Mouse (Mus musculus) liver, adult 2 months (tissue): ENCODE results near the gene Slc23a2. TPM values are rescaled to one million over a fixed set of nuclear protein-coding genes. Genes with fewer than 3 reads are reported as not detected.

Experiments
- DNase-seq: peaks from one replicate; pipeline ENCODE4 v3.0.0-alpha.2; 2011; ENCODE audit warnings: low read depth, low spot score; ENCODE audit errors: extremely low read depth
- H3K27ac ChIP-seq: fragments of 200-500 bp; replicated peaks from 2 replicates; pipeline ENCODE4 v1.5.1; 2012; ENCODE audit warnings: low read depth, mild to moderate bottlenecking, control low read depth, inconsistent platforms, low read length; ENCODE audit not compliant: insufficient read depth
- H3K27me3 ChIP-seq: fragments of 200-500 bp; 2 replicates; pipeline ENCODE4 v1.6.1; 2012; ENCODE audit warnings: mild to moderate bottlenecking, moderate library complexity, low read length, inconsistent platforms; ENCODE audit not compliant: control insufficient read depth, insufficient read depth
- H3K36me3 ChIP-seq: fragments of 200-500 bp; 2 replicates; pipeline ENCODE4 v1.6.1; 2012; ENCODE audit warnings: low read length, inconsistent platforms; ENCODE audit not compliant: control insufficient read depth, insufficient read depth
- H3K4me1 ChIP-seq: fragments of 200-500 bp; 2 replicates; pipeline ENCODE4 v1.6.1; 2011; ENCODE audit warnings: low read length; ENCODE audit not compliant: control insufficient read depth, insufficient read depth
- H3K4me3 ChIP-seq: fragments of 200-500 bp; 2 replicates; pipeline ENCODE4 v1.5.1; 2011; ENCODE audit warnings: low read depth, mild to moderate bottlenecking, control low read depth, low read length, moderate library complexity; ENCODE audit not compliant: insufficient read depth
- H3K79me2 ChIP-seq: fragments of 200-500 bp; 2 replicates; pipeline ENCODE4 v1.6.1; 2012; ENCODE audit warnings: inconsistent platforms, mild to moderate bottlenecking, low read length, moderate library complexity; ENCODE audit not compliant: control insufficient read depth, insufficient read depth
- H3K9ac ChIP-seq: fragments of 200-500 bp; 2 replicates; pipeline ENCODE4 v1.6.1; 2012; ENCODE audit warnings: low read depth, mild to moderate bottlenecking, control low read depth, inconsistent platforms, low read length
- CTCF ChIP-seq: fragments of 200-500 bp; IDR thresholded peaks from 2 replicates; pipeline ENCODE4 v1.5.1; 2011; ENCODE audit warnings: low read depth, low read length, control low read depth
- POLR2A ChIP-seq: fragments of 200-500 bp; IDR thresholded peaks from 2 replicates; pipeline ENCODE4 v1.6.1; 2011; ENCODE audit warnings: low read length, control low read depth; ENCODE audit not compliant: insufficient read depth; ENCODE audit errors: extremely low read depth
- WGBS: fragments of 180-500 bp; shearing (Covaris S2); methylation state at CpG from one replicate; pipeline ENCODE4 v1.1.7; 2018; 5-methylcytosine and 5-hydroxymethylcytosine counted together
- polyA plus RNA-seq: library from polyadenylated mRNA; depleted of rRNA; stranded (reverse); fragments of >200 nt; gene quantifications from 2 replicates; pipeline ENCODE4 v1.2.3, GENCODE M21; 2012
- total RNA-seq: library from RNA; depleted of rRNA; stranded (reverse); fragments of >200 nt; gene quantifications from 2 replicates; pipeline ENCODE4 v1.2.3, GENCODE M21; 2014

Gene Slc23a2
- total and polyA plus RNA-seq, 2 experiments = 12.7 to 14.8 TPM

DNA sequence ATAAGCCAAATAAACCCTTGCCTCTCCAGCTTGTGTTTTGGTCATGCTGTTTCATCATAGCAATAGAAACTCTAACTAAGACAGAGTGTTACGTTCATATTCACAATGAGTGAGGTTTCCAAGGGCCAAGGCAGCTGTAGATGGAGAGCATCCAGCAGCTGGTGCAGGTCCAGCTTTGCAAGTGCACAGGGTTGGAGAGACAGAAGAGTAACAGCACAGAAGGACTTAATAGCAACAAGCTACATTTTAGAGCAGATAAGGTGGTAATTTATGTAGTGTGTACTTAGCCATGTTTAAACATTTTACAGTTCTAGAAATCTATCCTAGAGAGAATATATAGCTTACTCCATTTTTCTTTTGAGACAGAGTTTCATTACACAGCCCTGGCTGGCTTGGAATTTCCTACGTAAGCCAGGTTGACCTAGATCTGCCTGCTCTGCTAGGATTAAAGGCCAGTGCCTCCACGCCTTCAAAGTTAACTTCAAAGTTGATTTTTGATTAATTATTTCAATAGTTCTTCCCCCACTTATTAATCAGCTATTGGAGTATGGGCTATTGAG, 31.5 kb upstream of the Slc23a2 start:
- 70% methylated on average over 3 of the region's 3 CpGs for WGBS
- no peaks in the 10 kb centered on the region for H3K27me3 ChIP-seq
- no peak for TF ChIP-seq CTCF
- TF ChIP-seq POLR2A = no peak
- no peaks in the 10 kb centered on the region for H3K79me2 ChIP-seq
- H3K36me3 ChIP-seq = no peaks in the 10 kb centered on the region
- H3K27ac ChIP-seq = no peak overlapping the region
- peak; percentile 48 for DNase-seq
- H3K9ac ChIP-seq = no peak overlapping the region
- no peaks in the 10 kb centered on the region for H3K4me1 ChIP-seq
- H3K4me3 ChIP-seq = no peak overlapping the region

DNA sequence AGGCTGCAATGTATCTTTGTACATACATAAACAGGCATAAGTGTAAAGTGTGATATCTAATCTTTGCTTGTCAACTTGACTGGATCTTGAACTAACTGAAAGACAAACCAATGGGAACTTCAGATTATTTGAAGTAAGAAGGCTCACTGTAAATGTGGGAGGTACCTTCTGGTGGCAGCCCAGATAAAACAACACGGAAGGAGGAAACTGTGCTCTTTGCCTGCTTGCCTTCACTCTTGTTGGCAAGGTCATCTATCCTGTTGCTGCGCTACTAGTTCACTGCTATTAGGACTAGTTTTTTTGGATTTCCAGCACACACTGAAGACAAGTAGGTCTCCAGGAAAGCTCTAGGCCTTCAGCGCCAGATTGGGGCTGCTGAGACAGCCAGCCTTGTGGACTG, 29.1 kb upstream of the Slc23a2 start:
- H3K4me1 ChIP-seq = no peaks in the 10 kb centered on the region
- H3K27ac ChIP-seq = no peak overlapping the region
- WGBS = 90% methylated on average over 3 of the region's 3 CpGs
- TF ChIP-seq CTCF (no peak), POLR2A (no peak)
- no peaks in the 10 kb centered on the region for H3K36me3 ChIP-seq
- no peak overlapping the region for H3K4me3 ChIP-seq
- H3K27me3 ChIP-seq = no peaks in the 10 kb centered on the region
- H3K79me2 ChIP-seq = no peaks in the 10 kb centered on the region
- no peak overlapping the region for H3K9ac ChIP-seq
- DNase-seq = no peak

DNA sequence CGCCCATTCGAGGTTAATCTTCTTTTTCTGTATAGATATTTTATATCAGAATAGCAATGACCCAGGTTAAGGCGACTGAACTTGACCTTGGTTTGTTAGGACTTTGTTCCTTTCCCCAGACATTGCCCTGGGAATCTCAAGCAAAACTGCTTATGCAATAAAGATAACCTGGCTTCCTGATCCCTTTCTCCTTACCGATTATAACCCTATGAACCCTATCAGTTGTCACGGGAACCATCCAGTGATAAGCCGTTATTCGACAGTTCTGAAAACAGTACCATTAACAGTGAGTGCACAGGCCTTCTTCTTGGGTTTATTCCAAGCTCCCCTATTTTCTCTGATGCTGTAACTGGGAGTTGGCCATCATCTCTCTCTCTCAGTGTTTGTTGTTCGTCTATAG, 27.0 kb upstream of the Slc23a2 start:
- Histone ChIP-seq H3K27me3 (no peaks in the 10 kb centered on the region), H3K27ac (no peak overlapping the region), H3K9ac (no peak overlapping the region), H3K4me1 (no peaks in the 10 kb centered on the region), H3K36me3 (no peaks in the 10 kb centered on the region), H3K4me3 (no peak overlapping the region), H3K79me2 (no peaks in the 10 kb centered on the region)
- TF ChIP-seq POLR2A = no peak
- TF ChIP-seq CTCF = no peak
- DNase-seq = peak; percentile 17
- WGBS = 62% methylated on average over 8 of the region's 8 CpGs

DNA sequence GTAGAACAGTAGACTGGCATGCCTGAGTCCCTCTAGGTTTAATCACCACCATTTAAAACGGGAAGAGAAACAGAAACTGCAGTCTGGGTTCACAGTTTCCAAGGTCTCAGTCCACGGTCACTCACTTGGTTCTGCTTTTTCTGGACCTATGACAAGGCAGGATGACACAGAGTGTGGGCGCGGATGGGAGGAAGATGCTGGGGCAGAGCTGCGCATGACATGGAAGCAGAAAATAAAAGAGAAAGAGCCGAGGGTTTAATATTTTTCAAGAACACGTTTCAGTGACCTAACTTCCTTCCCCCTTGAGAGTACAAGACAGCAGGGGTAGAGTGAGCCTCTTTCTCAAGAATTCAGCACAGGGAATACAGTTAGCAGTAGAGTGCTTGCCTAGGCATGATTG, 24.2 kb upstream of the Slc23a2 start:
- DNase-seq = peak; percentile 31
- no peaks in the 10 kb centered on the region for H3K36me3 ChIP-seq
- H3K4me3 ChIP-seq = no peak overlapping the region
- TF ChIP-seq POLR2A (no peak), CTCF (no peak)
- H3K79me2 ChIP-seq = no peaks in the 10 kb centered on the region
- H3K27me3 ChIP-seq = no peaks in the 10 kb centered on the region
- no peak overlapping the region for H3K9ac ChIP-seq
- 88% methylated on average over 7 of the region's 7 CpGs for WGBS
- no peaks in the 10 kb centered on the region for H3K4me1 ChIP-seq
- H3K27ac ChIP-seq = no peak overlapping the region

DNA sequence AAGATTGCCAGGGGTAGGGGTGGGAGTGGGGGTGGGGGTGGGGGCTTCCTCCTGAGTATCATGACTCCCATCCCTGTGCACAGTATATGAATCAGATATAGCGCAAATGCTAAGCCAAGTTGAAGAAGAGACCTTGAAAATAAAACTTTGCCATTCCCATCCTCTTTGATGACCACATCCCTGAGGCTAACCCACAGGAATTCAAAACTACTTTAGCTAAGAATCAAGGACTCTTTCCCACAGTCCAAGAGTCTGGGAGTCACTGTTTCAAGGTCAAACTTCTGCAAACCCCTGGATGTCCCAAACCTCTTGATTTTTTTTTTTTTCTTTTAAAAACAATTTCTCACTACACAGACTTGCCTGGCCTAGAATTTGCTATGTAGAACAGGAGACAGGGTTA, 18.7 kb upstream of the Slc23a2 start:
- H3K36me3 ChIP-seq = no peaks in the 10 kb centered on the region
- no peak overlapping the region for H3K27ac ChIP-seq
- H3K79me2 ChIP-seq = no peaks in the 10 kb centered on the region
- H3K4me1 ChIP-seq = no peaks in the 10 kb centered on the region
- TF ChIP-seq CTCF = no peak
- TF ChIP-seq POLR2A = no peak
- H3K9ac ChIP-seq = no peak overlapping the region
- DNase-seq = no peak
- H3K27me3 ChIP-seq = no peaks in the 10 kb centered on the region
- no peak overlapping the region for H3K4me3 ChIP-seq
- WGBS = 97% methylated on average over 1 of the region's 1 CpGs

DNA sequence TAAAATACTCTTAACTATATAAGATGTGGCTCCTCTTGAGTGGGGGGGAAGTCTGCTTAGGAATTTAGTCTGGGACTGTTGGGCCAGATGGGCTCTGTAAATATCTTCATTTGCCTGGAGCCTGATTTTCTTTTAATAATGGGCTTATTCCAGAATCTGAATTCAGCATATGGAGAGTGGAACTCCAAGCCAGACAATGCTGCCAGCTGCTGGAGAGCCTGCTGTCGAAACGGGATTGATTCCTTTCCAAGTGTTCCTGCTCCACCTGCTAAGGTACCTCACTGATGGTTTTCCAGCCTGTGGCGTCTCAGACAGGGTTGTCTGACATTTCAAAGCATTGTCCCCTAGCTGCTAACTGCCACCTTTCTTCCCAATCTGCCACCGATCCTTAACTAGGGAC, 12.6 kb upstream of the Slc23a2 start:
- H3K79me2 ChIP-seq = no peaks in the 10 kb centered on the region
- no peaks in the 10 kb centered on the region for H3K27me3 ChIP-seq
- no peak for TF ChIP-seq CTCF
- TF ChIP-seq POLR2A = no peak
- H3K36me3 ChIP-seq = no peaks in the 10 kb centered on the region
- 75% methylated on average over 4 of the region's 4 CpGs for WGBS
- H3K9ac ChIP-seq = no peak overlapping the region
- DNase-seq = no peak
- H3K4me3 ChIP-seq = no peak overlapping the region
- no peaks in the 10 kb centered on the region for H3K4me1 ChIP-seq
- H3K27ac ChIP-seq = no peak overlapping the region
